ENCODE assay signal across 21 mouse cellular contexts in genomic region chr10:66539846-66540245, GRCm38 (mm10).
DNase-seq lines count a peak whose midpoint lies in the region; ATAC-seq lines count a peak whose summit lies in the region.
"Had no signal": no experiment of that assay in that cellular context is flagged by ENCODE, and none has a peak within 500 bp of the region (broad histone marks: within the 10 kb centered on the region; RNA-seq: fewer than 3 reads in every experiment).

No protein-coding gene starts in this region.

- no peak overlapping the region for H3K4me3 ChIP-seq in midbrain, embryonic 14.5 days (replicated peaks; ENCODE audit: low read depth, low read length)
- no peak overlapping the region for H3K4me3 ChIP-seq in midbrain, embryonic 13.5 days (replicated peaks)
- H3K4me3 ChIP-seq: embryonic facial prominence, embryonic 10.5 days; embryonic facial prominence, embryonic 12.5 days; forebrain, embryonic 13.5 days had no signal

- ATAC-seq in midbrain, embryonic 14.5 days (ENCODE audit: low FRiP score, low TSS enrichment), result no peak
- ATAC-seq in midbrain, embryonic 13.5 days, result no peak
- ATAC-seq: CD4-positive, CD25-positive, alpha-beta regulatory T cell, adult 4 months; forebrain, embryonic 13.5 days; forebrain, postnatal 0 days had no signal

- DNase-seq in cerebellum, postnatal 10 days, result peak; percentile 9 to 15
- no peak for DNase-seq in cerebellum, adult 8-10 months
- DNase-seq in midbrain, embryonic 14.5 days, result peak; percentile 20
- peak; percentile 62 for DNase-seq in retina, embryonic 14.5 days (ENCODE audit: low spot score)
- DNase-seq in frontal cortex, adult 2 months (ENCODE audit: extremely low spot score in 1 of 2, low spot score in 1 of 2), result no peak
- DNase-seq in ovary, adult 18-20 months (ENCODE audit: low spot score), result no peak
- DNase-seq: adrenal gland, adult 2 months; adrenal gland, postnatal 10 days; adrenal gland, postnatal 25 days; B cell, adult 2 months; cerebellum, adult 11-12 months; cerebellum, adult 2 months; cerebellum, adult 9-11 months; cerebellum, postnatal 25 days; forebrain, postnatal 0 days had no signal

- H3K9ac ChIP-seq in midbrain, embryonic 14.5 days (replicated peaks; ENCODE audit: low read length), result no peak overlapping the region
- H3K9ac ChIP-seq in midbrain, embryonic 13.5 days (replicated peaks), result no peak overlapping the region
- H3K9ac ChIP-seq: embryonic facial prominence, embryonic 12.5 days; forebrain, embryonic 13.5 days; forebrain, postnatal 0 days had no signal

- no peaks in the 10 kb centered on the region for H3K9me3 ChIP-seq in midbrain, embryonic 14.5 days (ENCODE audit: control insufficient read depth, low read length)
- no peaks in the 10 kb centered on the region for H3K9me3 ChIP-seq in midbrain, embryonic 13.5 days
- H3K9me3 ChIP-seq: embryonic facial prominence, embryonic 10.5 days; embryonic facial prominence, embryonic 12.5 days; forebrain, embryonic 13.5 days; G1E had no signal

- no peaks in the 10 kb centered on the region for H3K27me3 ChIP-seq in midbrain, embryonic 14.5 days (ENCODE audit: control insufficient read depth, insufficient read depth, low read length)
- H3K27me3 ChIP-seq in midbrain, embryonic 13.5 days, result no peaks in the 10 kb centered on the region
- H3K27me3 ChIP-seq: embryonic facial prominence, embryonic 12.5 days; forebrain, embryonic 13.5 days had no signal

- no peak overlapping the region for H3K4me2 ChIP-seq in midbrain, embryonic 14.5 days (ENCODE audit: low read length)
- no peak overlapping the region for H3K4me2 ChIP-seq in midbrain, embryonic 13.5 days (replicated peaks)
- H3K4me2 ChIP-seq: embryonic facial prominence, embryonic 12.5 days; forebrain, embryonic 13.5 days had no signal

- no peaks in the 10 kb centered on the region for H3K36me3 ChIP-seq in midbrain, embryonic 14.5 days (ENCODE audit: control insufficient read depth, insufficient read depth, low read length)
- H3K36me3 ChIP-seq in midbrain, embryonic 13.5 days, result no peaks in the 10 kb centered on the region
- H3K36me3 ChIP-seq: embryonic facial prominence, embryonic 10.5 days; embryonic facial prominence, embryonic 12.5 days; G1E had no signal

- no peaks in the 10 kb centered on the region for H3K4me1 ChIP-seq in midbrain, embryonic 14.5 days (ENCODE audit: control insufficient read depth, insufficient read depth, low read length)
- H3K4me1 ChIP-seq in midbrain, embryonic 13.5 days (replicated peaks), result no peaks in the 10 kb centered on the region
- H3K4me1 ChIP-seq: embryonic facial prominence, embryonic 10.5 days; embryonic facial prominence, embryonic 12.5 days; forebrain, embryonic 13.5 days had no signal

- no peak overlapping the region for H3K27ac ChIP-seq in midbrain, embryonic 14.5 days (replicated peaks; ENCODE audit: low read depth, low read length)
- no peak overlapping the region for H3K27ac ChIP-seq in midbrain, embryonic 13.5 days
- H3K27ac ChIP-seq: embryonic facial prominence, embryonic 10.5 days; embryonic facial prominence, embryonic 12.5 days; forebrain, embryonic 13.5 days had no signal

- WGBS in midbrain, embryonic 14.5 days, result 57% methylated on average over 5 of the region's 5 CpGs
- 58% methylated on average over 5 of the region's 5 CpGs for WGBS in midbrain, embryonic 13.5 days

Comparison
In these comparisons a context has a peak if more than half of its experiments do, and no peak if none do; other contexts are left out.
1. DNase-seq: peak in cerebellum, postnatal 10 days (2 of 2), midbrain, embryonic 14.5 days (single experiment) and retina, embryonic 14.5 days (single experiment); none in cerebellum, adult 8-10 months (single experiment), frontal cortex, adult 2 months (0 of 2) and ovary, adult 18-20 months (single experiment).